Mouse (Mus musculus): Measurements from ENCODE around the gene Sh3bp1. TPM values are rescaled to one million over a fixed set of nuclear protein-coding genes. Genes with fewer than 3 reads are reported as not detected.

The Sh3bp1 gene
- total RNA-seq, 1 experiment: 10.5 TPM

- H3K36me3 ChIP-seq (ENCODE audit: control insufficient read depth, insufficient read depth, low read length, poor library complexity, severe bottlenecking): no peaks in the 10 kb centered on the region
- TF ChIP-seq HCFC1 (IDR thresholded peaks at IDR 0.05; ENCODE audit: borderline replicate concordance, insufficient read depth, low read length) (no peak), ZC3H11A (IDR thresholded peaks at IDR 0.05; ENCODE audit: borderline replicate concordance, low read depth, low read length) (no peak), CHD2 (IDR thresholded peaks at IDR 0.05; ENCODE audit: low read depth, low read length) (no peak), MAFK (IDR thresholded peaks at IDR 0.05; ENCODE audit: insufficient read depth, low read depth, low read length) (no peak), ZNF384 (IDR thresholded peaks at IDR 0.05; ENCODE audit: low read depth, low read length) (no peak)
- DNase-seq (ENCODE audit: low read depth, low spot score): no peak
- in situ Hi-C loops (cut with MboI; ENCODE audit: low sequenced_read_pairs in 2 of 2, unreplicated experiment in 2 of 2): no loop called here
- H3K4me1 ChIP-seq (ENCODE audit: control insufficient read depth in 2 of 2, insufficient read depth in 2 of 2, low read length in 2 of 2, poor library complexity in 1 of 2): peaks cover 2 to 26% of the 10 kb centered on the region in 2 experiments
- H3K9ac ChIP-seq (ENCODE audit: insufficient read depth, low read depth, low read length, poor library complexity, severe bottlenecking): no peak overlapping the region
- H3K4me3 ChIP-seq (ENCODE audit: insufficient read depth in 1 of 2, low read depth in 1 of 2, low read length in 2 of 2, poor library complexity in 1 of 2, severe bottlenecking in 1 of 2): no peak overlapping the region
- H3K27ac ChIP-seq (ENCODE audit: insufficient read depth, low read depth, low read length, poor library complexity, severe bottlenecking): peak overlapping the region; percentile 12; the same call in 1 of the 2 replicates
- no peaks in the 10 kb centered on the region for H3K9me3 ChIP-seq (ENCODE audit: control insufficient read depth, insufficient read depth, low read depth, low read length)
Observed at GRCm38 (mm10) chr15:78868826-78869233, 30.7 kb upstream of the Sh3bp1 start.

- in situ Hi-C loops (cut with MboI; ENCODE audit: low sequenced_read_pairs in 2 of 2, unreplicated experiment in 2 of 2): no loop called here
- Histone ChIP-seq H3K4me1 (ENCODE audit: control insufficient read depth in 2 of 2, insufficient read depth in 2 of 2, low read length in 2 of 2, poor library complexity in 1 of 2) (peaks cover 2 to 27% of the 10 kb centered on the region in 2 experiments), H3K9me3 (ENCODE audit: control insufficient read depth, insufficient read depth, low read depth, low read length) (no peaks in the 10 kb centered on the region), H3K36me3 (ENCODE audit: control insufficient read depth, insufficient read depth, low read length, poor library complexity, severe bottlenecking) (no peaks in the 10 kb centered on the region), H3K9ac (ENCODE audit: insufficient read depth, low read depth, low read length, poor library complexity, severe bottlenecking) (no peak overlapping the region), H3K4me3 (ENCODE audit: insufficient read depth in 1 of 2, low read depth in 1 of 2, low read length in 2 of 2, poor library complexity in 1 of 2, severe bottlenecking in 1 of 2) (no peak overlapping the region), H3K27ac (ENCODE audit: insufficient read depth, low read depth, low read length, poor library complexity, severe bottlenecking) (no peak overlapping the region)
- peak; percentile 60 for DNase-seq (ENCODE audit: low read depth, low spot score)
- TF ChIP-seq ZC3H11A (IDR thresholded peaks at IDR 0.05; ENCODE audit: borderline replicate concordance, low read depth, low read length) (no peak), ZNF384 (IDR thresholded peaks at IDR 0.05; ENCODE audit: low read depth, low read length) (peak; percentile 92)
Observed at GRCm38 (mm10) chr15:78869775-78870174, 29.8 kb upstream of the Sh3bp1 start.

- Histone ChIP-seq H3K9ac (ENCODE audit: insufficient read depth, low read depth, low read length, poor library complexity, severe bottlenecking) (no peak overlapping the region), H3K9me3 (ENCODE audit: control insufficient read depth, insufficient read depth, low read depth, low read length) (no peaks in the 10 kb centered on the region), H3K36me3 (ENCODE audit: control insufficient read depth, insufficient read depth, low read length, poor library complexity, severe bottlenecking) (no peaks in the 10 kb centered on the region), H3K4me1 (ENCODE audit: control insufficient read depth in 2 of 2, insufficient read depth in 2 of 2, low read length in 2 of 2, poor library complexity in 1 of 2) (peaks cover 0 to 31% of the 10 kb centered on the region in 2 experiments; a peak in 3 of 4 replicates), H3K27ac (ENCODE audit: insufficient read depth, low read depth, low read length, poor library complexity, severe bottlenecking) (no peak overlapping the region), H3K4me3 (ENCODE audit: insufficient read depth in 1 of 2, low read depth in 1 of 2, low read length in 2 of 2, poor library complexity in 1 of 2, severe bottlenecking in 1 of 2) (no peak overlapping the region)
- TF ChIP-seq ZC3H11A (IDR thresholded peaks at IDR 0.05; ENCODE audit: borderline replicate concordance, low read depth, low read length) (no peak), ZNF384 (IDR thresholded peaks at IDR 0.05; ENCODE audit: low read depth, low read length) (no peak), CHD2 (IDR thresholded peaks at IDR 0.05; ENCODE audit: low read depth, low read length) (no peak), MAFK (IDR thresholded peaks at IDR 0.05; ENCODE audit: insufficient read depth, low read depth, low read length) (no peak), HCFC1 (IDR thresholded peaks at IDR 0.05; ENCODE audit: borderline replicate concordance, insufficient read depth, low read length) (no peak)
- DNase-seq (ENCODE audit: low read depth, low spot score): no peak
- in situ Hi-C loops (cut with MboI; ENCODE audit: low sequenced_read_pairs in 2 of 2, unreplicated experiment in 2 of 2): no loop called here
Observed at GRCm38 (mm10) chr15:78872021-78872608, 27.5 kb upstream of the Sh3bp1 start.

- no peak for DNase-seq (ENCODE audit: low read depth, low spot score)
- Histone ChIP-seq H3K4me3 (ENCODE audit: insufficient read depth in 1 of 2, low read depth in 1 of 2, low read length in 2 of 2, poor library complexity in 1 of 2, severe bottlenecking in 1 of 2) (no peak overlapping the region), H3K4me1 (ENCODE audit: control insufficient read depth in 2 of 2, insufficient read depth in 2 of 2, low read length in 2 of 2, poor library complexity in 1 of 2) (peaks cover 0 to 24% of the 10 kb centered on the region in 2 experiments; a peak in 3 of 4 replicates), H3K9ac (ENCODE audit: insufficient read depth, low read depth, low read length, poor library complexity, severe bottlenecking) (no peak overlapping the region), H3K27ac (ENCODE audit: insufficient read depth, low read depth, low read length, poor library complexity, severe bottlenecking) (no peak overlapping the region), H3K36me3 (ENCODE audit: control insufficient read depth, insufficient read depth, low read length, poor library complexity, severe bottlenecking) (no peaks in the 10 kb centered on the region), H3K9me3 (ENCODE audit: control insufficient read depth, insufficient read depth, low read depth, low read length) (no peaks in the 10 kb centered on the region)
- TF ChIP-seq CHD2 (IDR thresholded peaks at IDR 0.05; ENCODE audit: low read depth, low read length) (no peak), MAFK (IDR thresholded peaks at IDR 0.05; ENCODE audit: insufficient read depth, low read depth, low read length) (no peak), ZC3H11A (IDR thresholded peaks at IDR 0.05; ENCODE audit: borderline replicate concordance, low read depth, low read length) (no peak), HCFC1 (IDR thresholded peaks at IDR 0.05; ENCODE audit: borderline replicate concordance, insufficient read depth, low read length) (no peak), ZNF384 (IDR thresholded peaks at IDR 0.05; ENCODE audit: low read depth, low read length) (no peak)
- in situ Hi-C loops (cut with MboI; ENCODE audit: low sequenced_read_pairs in 2 of 2, unreplicated experiment in 2 of 2): no loop called here
Observed at GRCm38 (mm10) chr15:78873803-78874435, 25.6 kb upstream of the Sh3bp1 start.

Data from ES-E14 (cell line).